Mouse (Mus musculus) thymus, adult 2 months (tissue): Measurements from ENCODE around the gene Ccdc88c. TPM values are rescaled to one million over a fixed set of nuclear protein-coding genes. Genes with fewer than 3 reads are reported as not detected.

Experiments used
- DNase-seq: peaks from one replicate; pipeline ENCODE4 v3.0.0; 2021
- H3K27ac ChIP-seq: fragments of 200-500 bp; 2 replicates; pipeline ENCODE4 v1.5.1; 2012; ENCODE audit warnings: low read length, control low read depth; ENCODE audit not compliant: control insufficient read depth, insufficient read depth
- H3K27me3 ChIP-seq: fragments of 200-500 bp; 2 replicates; pipeline ENCODE4 v1.6.1; 2012; ENCODE audit warnings: mild to moderate bottlenecking, low read length, moderate library complexity, mixed read lengths; ENCODE audit not compliant: control insufficient read depth, insufficient read depth
- H3K36me3 ChIP-seq: fragments of 200-500 bp; 2 replicates; pipeline ENCODE4 v1.6.1; 2012; ENCODE audit warnings: mild to moderate bottlenecking, low read length, moderate library complexity; ENCODE audit not compliant: control insufficient read depth, insufficient read depth
- H3K4me1 ChIP-seq: fragments of 200-500 bp; replicated peaks from 2 replicates; pipeline ENCODE4 v1.6.1; 2012; ENCODE audit warnings: low read length; ENCODE audit not compliant: control insufficient read depth, insufficient read depth
- H3K4me3 ChIP-seq: fragments of 200-500 bp; 2 replicates; pipeline ENCODE4 v1.5.1; 2012; ENCODE audit warnings: mild to moderate bottlenecking, low read length, control low read depth, moderate library complexity; ENCODE audit not compliant: control insufficient read depth, insufficient read depth
- CTCF ChIP-seq: fragments of 200-500 bp; IDR thresholded peaks from 2 replicates; pipeline ENCODE4 v1.5.1; 2012; ENCODE audit warnings: mild to moderate bottlenecking, control low read depth, low read length, moderate library complexity, borderline replicate concordance; ENCODE audit not compliant: control insufficient read depth, poor library complexity, insufficient read depth; ENCODE audit errors: extremely low read depth
- POLR2A ChIP-seq: fragments of 200-500 bp; IDR thresholded peaks from 2 replicates; pipeline ENCODE4 v1.6.1; 2012; ENCODE audit warnings: mild to moderate bottlenecking, low read length, control low read depth, moderate library complexity; ENCODE audit not compliant: control insufficient read depth, poor library complexity, insufficient read depth; ENCODE audit errors: extremely low read depth
- WGBS: fragments of 180-500 bp; shearing (Covaris S2); methylation state at CpG from one replicate; pipeline ENCODE4 v1.1.7; 2018; 5-methylcytosine and 5-hydroxymethylcytosine counted together
- polyA plus RNA-seq: library from polyadenylated mRNA; depleted of rRNA; stranded (reverse); fragments of >200 nt; gene quantifications from 2 replicates; pipeline ENCODE4 v1.2.3, GENCODE M21; 2012

Gene Ccdc88c
- polyA plus RNA-seq, 1 experiment = 75.0 TPM

GRCm38 (mm10) chr12:101012197-101013077 lies 16.4 kb downstream of the Ccdc88c start:
- no peak for DNase-seq
- H3K27me3 ChIP-seq = no peaks in the 10 kb centered on the region
- H3K4me3 ChIP-seq = no peak overlapping the region
- peaks cover 79% of the 10 kb centered on the region for H3K4me1 ChIP-seq
- TF ChIP-seq CTCF (no peak), POLR2A (no peak)
- H3K27ac ChIP-seq = no peak overlapping the region
- H3K36me3 ChIP-seq = no peaks in the 10 kb centered on the region
- 87% methylated on average over 17 of the region's 17 CpGs for WGBS

GRCm38 (mm10) chr12:101011017-101011416 lies 17.8 kb downstream of the Ccdc88c start:
- TF ChIP-seq POLR2A = no peak
- TF ChIP-seq CTCF = no peak
- Histone ChIP-seq H3K36me3 (no peaks in the 10 kb centered on the region), H3K27me3 (no peaks in the 10 kb centered on the region), H3K4me3 (no peak overlapping the region), H3K4me1 (peaks cover 79% of the 10 kb centered on the region), H3K27ac (no peak overlapping the region)
- DNase-seq = no peak
- WGBS = 89% methylated on average over 7 of the region's 7 CpGs

- WGBS = 87% methylated on average over 10 of the region's 10 CpGs
- DNase-seq = no peak
- H3K4me1 ChIP-seq = peaks cover 79% of the 10 kb centered on the region
These were observed 18.5 kb downstream of the Ccdc88c start for GRCm38 (mm10) chr12:101010148-101010920.

GRCm38 (mm10) chr12:101009225-101009624 lies 19.6 kb downstream of the Ccdc88c start:
- H3K36me3 ChIP-seq = no peaks in the 10 kb centered on the region
- peaks cover 71% of the 10 kb centered on the region for H3K4me1 ChIP-seq
- no peak overlapping the region for H3K4me3 ChIP-seq
- no peak for DNase-seq
- H3K27ac ChIP-seq = no peak overlapping the region
- no peaks in the 10 kb centered on the region for H3K27me3 ChIP-seq
- TF ChIP-seq POLR2A (no peak), CTCF (no peak)
- 73% methylated on average over 4 of the region's 4 CpGs for WGBS

More at GRCm38 (mm10) chr12:101010148-101010920, 18.5 kb downstream of the Ccdc88c start:
- TF ChIP-seq POLR2A (no peak), CTCF (no peak)
- Histone ChIP-seq H3K27me3 (no peaks in the 10 kb centered on the region), H3K36me3 (no peaks in the 10 kb centered on the region), H3K4me3 (no peak overlapping the region), H3K27ac (no peak overlapping the region)

- Histone ChIP-seq H3K4me1 (peaks cover 66% of the 10 kb centered on the region), H3K36me3 (no peaks in the 10 kb centered on the region)
These were observed 20.2 kb downstream of the Ccdc88c start for GRCm38 (mm10) chr12:101008648-101009047.

GRCm38 (mm10) chr12:101007968-101008481 lies 20.8 kb downstream of the Ccdc88c start:
- peak overlapping the region; percentile 33 for H3K27ac ChIP-seq
- 58% methylated on average over 10 of the region's 10 CpGs for WGBS
- peaks cover 64% of the 10 kb centered on the region for H3K4me1 ChIP-seq

More at GRCm38 (mm10) chr12:101008648-101009047, 20.2 kb downstream of the Ccdc88c start:
- WGBS = 86% methylated on average over 4 of the region's 4 CpGs
- Histone ChIP-seq H3K4me3 (no peak overlapping the region), H3K27me3 (no peaks in the 10 kb centered on the region), H3K27ac (peak overlapping the region; percentile 33; the same call in 1 of the 2 replicates)
- DNase-seq = no peak
- TF ChIP-seq POLR2A (no peak), CTCF (no peak)

More at GRCm38 (mm10) chr12:101007968-101008481, 20.8 kb downstream of the Ccdc88c start:
- Histone ChIP-seq H3K36me3 (no peaks in the 10 kb centered on the region), H3K27me3 (no peaks in the 10 kb centered on the region), H3K4me3 (no peak overlapping the region)
- TF ChIP-seq POLR2A = 0 out of 2 replicates have a peak, but pooled peaks have one; percentile 15
- TF ChIP-seq CTCF = no peak
- DNase-seq = no peak
